Mouse (Mus musculus) liver, adult 2 months (tissue): Measurements from ENCODE around the gene Opn1sw. TPM values are rescaled to one million over a fixed set of nuclear protein-coding genes. Genes with fewer than 3 reads are reported as not detected.

Experiments
- DNase-seq: peaks from one replicate; pipeline ENCODE4 v3.0.0-alpha.2; 2011; ENCODE audit warnings: low read depth, low spot score; ENCODE audit errors: extremely low read depth
- H3K27ac ChIP-seq: fragments of 200-500 bp; replicated peaks from 2 replicates; pipeline ENCODE4 v1.5.1; 2012; ENCODE audit warnings: low read depth, mild to moderate bottlenecking, control low read depth, inconsistent platforms, low read length; ENCODE audit not compliant: insufficient read depth
- H3K27me3 ChIP-seq: fragments of 200-500 bp; 2 replicates; pipeline ENCODE4 v1.6.1; 2012; ENCODE audit warnings: mild to moderate bottlenecking, moderate library complexity, low read length, inconsistent platforms; ENCODE audit not compliant: control insufficient read depth, insufficient read depth
- H3K36me3 ChIP-seq: fragments of 200-500 bp; 2 replicates; pipeline ENCODE4 v1.6.1; 2012; ENCODE audit warnings: low read length, inconsistent platforms; ENCODE audit not compliant: control insufficient read depth, insufficient read depth
- H3K4me1 ChIP-seq: fragments of 200-500 bp; 2 replicates; pipeline ENCODE4 v1.6.1; 2011; ENCODE audit warnings: low read length; ENCODE audit not compliant: control insufficient read depth, insufficient read depth
- H3K4me3 ChIP-seq: fragments of 200-500 bp; 2 replicates; pipeline ENCODE4 v1.5.1; 2011; ENCODE audit warnings: low read depth, mild to moderate bottlenecking, control low read depth, low read length, moderate library complexity; ENCODE audit not compliant: insufficient read depth
- H3K79me2 ChIP-seq: fragments of 200-500 bp; 2 replicates; pipeline ENCODE4 v1.6.1; 2012; ENCODE audit warnings: inconsistent platforms, mild to moderate bottlenecking, low read length, moderate library complexity; ENCODE audit not compliant: control insufficient read depth, insufficient read depth
- H3K9ac ChIP-seq: fragments of 200-500 bp; 2 replicates; pipeline ENCODE4 v1.6.1; 2012; ENCODE audit warnings: low read depth, mild to moderate bottlenecking, control low read depth, inconsistent platforms, low read length
- CTCF ChIP-seq: fragments of 200-500 bp; IDR thresholded peaks from 2 replicates; pipeline ENCODE4 v1.5.1; 2011; ENCODE audit warnings: low read depth, low read length, control low read depth
- POLR2A ChIP-seq: fragments of 200-500 bp; IDR thresholded peaks from 2 replicates; pipeline ENCODE4 v1.6.1; 2011; ENCODE audit warnings: low read length, control low read depth; ENCODE audit not compliant: insufficient read depth; ENCODE audit errors: extremely low read depth
- WGBS: fragments of 180-500 bp; shearing (Covaris S2); methylation state at CpG from one replicate; pipeline ENCODE4 v1.1.7; 2018; 5-methylcytosine and 5-hydroxymethylcytosine counted together
- polyA plus RNA-seq: library from polyadenylated mRNA; depleted of rRNA; stranded (reverse); fragments of >200 nt; gene quantifications from 2 replicates; pipeline ENCODE4 v1.2.3, GENCODE M21; 2012
- total RNA-seq: library from RNA; depleted of rRNA; stranded (reverse); fragments of >200 nt; gene quantifications from 2 replicates; pipeline ENCODE4 v1.2.3, GENCODE M21; 2014

Opn1sw gene
- total and polyA plus RNA-seq, 2 experiments: 0.09 to 0.15 TPM

- TF ChIP-seq POLR2A (no peak), CTCF (no peak)
- Histone ChIP-seq H3K27ac (no peak overlapping the region), H3K27me3 (no peaks in the 10 kb centered on the region), H3K79me2 (no peaks in the 10 kb centered on the region), H3K9ac (no peak overlapping the region), H3K4me1 (no peaks in the 10 kb centered on the region), H3K4me3 (no peak overlapping the region), H3K36me3 (no peaks in the 10 kb centered on the region)
- DNase-seq: no peak
- 84% methylated on average over 6 of the region's 6 CpGs for WGBS
Measured at GRCm38 (mm10) chr6:29426331-29426730, 38.1 kb upstream of the Opn1sw start.

GRCm38 (mm10) chr6:29425118-29425517 is 36.9 kb upstream of the Opn1sw start:
- no peak for DNase-seq
- H3K27me3 ChIP-seq: no peaks in the 10 kb centered on the region
- H3K79me2 ChIP-seq: no peaks in the 10 kb centered on the region
- H3K4me1 ChIP-seq: no peaks in the 10 kb centered on the region
- no peak overlapping the region for H3K9ac ChIP-seq
- H3K27ac ChIP-seq: no peak overlapping the region
- no peak for TF ChIP-seq CTCF
- no peak for TF ChIP-seq POLR2A
- no peak overlapping the region for H3K4me3 ChIP-seq
- no peaks in the 10 kb centered on the region for H3K36me3 ChIP-seq
- WGBS: 91% methylated on average over 8 of the region's 8 CpGs

- TF ChIP-seq CTCF (no peak), POLR2A (no peak)
- DNase-seq: no peak
- H3K27me3 ChIP-seq: no peaks in the 10 kb centered on the region
- H3K36me3 ChIP-seq: no peaks in the 10 kb centered on the region
- no peak overlapping the region for H3K9ac ChIP-seq
- WGBS: 85% methylated on average over 2 of the region's 2 CpGs
- no peak overlapping the region for H3K27ac ChIP-seq
- no peaks in the 10 kb centered on the region for H3K79me2 ChIP-seq
- H3K4me1 ChIP-seq: no peaks in the 10 kb centered on the region
- H3K4me3 ChIP-seq: no peak overlapping the region
Measured at GRCm38 (mm10) chr6:29420596-29420995, 32.3 kb upstream of the Opn1sw start.

- Histone ChIP-seq H3K79me2 (no peaks in the 10 kb centered on the region), H3K9ac (no peak overlapping the region), H3K27me3 (no peaks in the 10 kb centered on the region), H3K36me3 (no peaks in the 10 kb centered on the region), H3K4me3 (no peak overlapping the region), H3K4me1 (no peaks in the 10 kb centered on the region), H3K27ac (no peak overlapping the region)
- 80% methylated on average over 9 of the region's 9 CpGs for WGBS
- TF ChIP-seq CTCF (no peak), POLR2A (no peak)
- DNase-seq: peak; percentile 6
Measured at GRCm38 (mm10) chr6:29415446-29415845, 27.2 kb upstream of the Opn1sw start.

GRCm38 (mm10) chr6:29406412-29406811 is 18.1 kb upstream of the Opn1sw start:
- Histone ChIP-seq H3K27me3 (peaks cover 6% of the 10 kb centered on the region; the same call in 1 of the 2 replicates), H3K4me1 (no peaks in the 10 kb centered on the region), H3K36me3 (no peaks in the 10 kb centered on the region), H3K27ac (no peak overlapping the region), H3K9ac (no peak overlapping the region), H3K4me3 (no peak overlapping the region), H3K79me2 (no peaks in the 10 kb centered on the region)
- TF ChIP-seq CTCF: no peak
- TF ChIP-seq POLR2A: no peak
- WGBS: 83% methylated on average over 6 of the region's 6 CpGs
- DNase-seq: no peak

- 12% methylated on average over 34 of the region's 34 CpGs for WGBS
- no peak overlapping the region for H3K27ac ChIP-seq
- H3K4me3 ChIP-seq: no peak overlapping the region
- TF ChIP-seq POLR2A (no peak), CTCF (no peak)
- H3K27me3 ChIP-seq: peaks cover 6% of the 10 kb centered on the region; the same call in 1 of the 2 replicates
- H3K9ac ChIP-seq: no peak overlapping the region
- H3K4me1 ChIP-seq: no peaks in the 10 kb centered on the region
- no peaks in the 10 kb centered on the region for H3K36me3 ChIP-seq
- no peak for DNase-seq
- H3K79me2 ChIP-seq: no peaks in the 10 kb centered on the region
Measured at GRCm38 (mm10) chr6:29402693-29403342, 14.6 kb upstream of the Opn1sw start.
